Mouse (Mus musculus): Measurements from ENCODE around the gene Zfp541. TPM values are rescaled to one million over a fixed set of nuclear protein-coding genes. Genes with fewer than 3 reads are reported as not detected.

The Zfp541 gene
- total RNA-seq, 2 experiments from 2014 or later: not detected

GRCm38 (mm10) chr7:16042850-16043775 lies 18.5 kb upstream of the Zfp541 start:
- no peak for DNase-seq (ENCODE audit: low spot score)
- intact Hi-C loops (cut with DNase I): no loop called here

- intact Hi-C loops (cut with DNase I): loop anchor here (2.0 kb wide), 1 partner anchor 23 kb away; no protein-coding TSS in a partner anchor
- DNase-seq (ENCODE audit: low spot score): no peak
Observed at GRCm38 (mm10) chr7:16043861-16044435, 17.7 kb upstream of the Zfp541 start.

- intact Hi-C loops (cut with DNase I): loop anchor here (2.0 kb wide), 1 partner anchor 24 kb away; no protein-coding TSS in a partner anchor
- no peak for DNase-seq (ENCODE audit: low spot score)
Observed at GRCm38 (mm10) chr7:16044531-16044930, 17.1 kb upstream of the Zfp541 start.

- intact Hi-C loops (cut with DNase I): loop anchor here (2.0 to 5.0 kb wide), 2 partner anchors 25 to 113 kb away; no protein-coding TSS in a partner anchor
Observed at GRCm38 (mm10) chr7:16045538-16045937, 16.1 kb upstream of the Zfp541 start.

GRCm38 (mm10) chr7:16046101-16046480 lies 15.5 kb upstream of the Zfp541 start:
- peak; percentile 69 for DNase-seq (ENCODE audit: low spot score)
- intact Hi-C loops (cut with DNase I): loop anchor here (2.0 to 5.0 kb wide), 2 partner anchors 17 to 114 kb away; no protein-coding TSS in a partner anchor

More at GRCm38 (mm10) chr7:16045538-16045937, 16.1 kb upstream of the Zfp541 start:
- no peak for DNase-seq (ENCODE audit: low spot score)

GRCm38 (mm10) chr7:16046481-16047337 lies 14.9 kb upstream of the Zfp541 start:
- peak; percentile 76 for DNase-seq (ENCODE audit: low spot score)
- intact Hi-C loops (cut with DNase I): loop anchor here (1.0 to 5.0 kb wide), 3 partner anchors 18 to 114 kb away; no protein-coding TSS in a partner anchor

- DNase-seq (ENCODE audit: low spot score): peak; percentile 78
- intact Hi-C loops (cut with DNase I): loop anchor here (1.0 to 5.0 kb wide), 3 partner anchors 19 to 115 kb away; no protein-coding TSS in a partner anchor
Observed at GRCm38 (mm10) chr7:16047338-16048146, 14.1 kb upstream of the Zfp541 start, which contains the start of gene Bicra. Bicra (minus strand) TSS chr7:16047921.

GRCm38 (mm10) chr7:16048164-16048564 lies 13.4 kb upstream of the Zfp541 start:
- peak; percentile 96 for DNase-seq (ENCODE audit: low spot score)
- intact Hi-C loops (cut with DNase I): loop anchor here (5.0 kb wide), 1 partner anchor 116 kb away; no protein-coding TSS in a partner anchor

- intact Hi-C loops (cut with DNase I): loop anchor here (5.0 kb wide), 1 partner anchor 117 kb away; no protein-coding TSS in a partner anchor
- no peak for DNase-seq (ENCODE audit: low spot score)
Observed at GRCm38 (mm10) chr7:16048675-16049575, 12.7 kb upstream of the Zfp541 start.

GRCm38 (mm10) chr7:16049576-16049915 lies 12.1 kb upstream of the Zfp541 start:
- intact Hi-C loops (cut with DNase I): loop anchor here (5.0 kb wide), 1 partner anchor 117 kb away; no protein-coding TSS in a partner anchor

GRCm38 (mm10) chr7:16050600-16050999 lies 11.0 kb upstream of the Zfp541 start:
- no peak for DNase-seq (ENCODE audit: low spot score)
- intact Hi-C loops (cut with DNase I): loop anchor here (2.0 kb wide), 1 partner anchor 74 kb away; no protein-coding TSS in a partner anchor

More at GRCm38 (mm10) chr7:16049576-16049915, 12.1 kb upstream of the Zfp541 start:
- no peak for DNase-seq (ENCODE audit: low spot score)

GRCm38 (mm10) chr7:16051883-16052595 lies 9.6 kb upstream of the Zfp541 start:
- DNase-seq (ENCODE audit: low spot score): peak; percentile 62
- intact Hi-C loops (cut with DNase I): loop anchor here (1.0 to 2.0 kb wide), 2 partner anchors 69 to 75 kb away; no protein-coding TSS in a partner anchor

GRCm38 (mm10) chr7:16052684-16053083 lies 8.9 kb upstream of the Zfp541 start:
- intact Hi-C loops (cut with DNase I): loop anchor here (1.0 kb wide), 1 partner anchor 69 kb away; no protein-coding TSS in a partner anchor
- DNase-seq (ENCODE audit: low spot score): peak; percentile 94

GRCm38 (mm10) chr7:16053105-16053504 lies 8.5 kb upstream of the Zfp541 start:
- DNase-seq (ENCODE audit: low spot score): no peak
- intact Hi-C loops (cut with DNase I): no loop called here

GRCm38 (mm10) chr7:16054966-16055365 lies 6.6 kb upstream of the Zfp541 start:
- intact Hi-C loops (cut with DNase I): no loop called here
- DNase-seq (ENCODE audit: low spot score): no peak

- intact Hi-C loops (cut with DNase I): no loop called here
- DNase-seq (ENCODE audit: low spot score): no peak
Observed at GRCm38 (mm10) chr7:16055665-16056064, 5.9 kb upstream of the Zfp541 start.

Data from heart, postnatal 25 days (tissue).